Mouse (Mus musculus) lung, embryonic 15.5 days (tissue): ENCODE measurements around the gene Spns3. TPM values are rescaled to one million over a fixed set of nuclear protein-coding genes. Genes with fewer than 3 reads are reported as not detected.
A peak's percentile ranks its signal among the peaks of the same experiment; 100 is the strongest.

Experiments
- ATAC-seq: fragments of 200-750 bp; cut with Nextera tagmentation; 2 replicates; pipeline ENCODE4 v1.8.0; 2017; ENCODE audit warnings: moderate number of reproducible peaks, borderline replicate concordance; ENCODE audit not compliant: low FRiP score, low TSS enrichment; ENCODE audit errors: extremely low read depth
- H3K27ac ChIP-seq: fragments of 300-500 bp; sonication (generic); 2 replicates; pipeline ENCODE4 v1.5.1; 2015; ENCODE audit warnings: moderate library complexity, mild to moderate bottlenecking, inconsistent platforms
- H3K27me3 ChIP-seq: fragments of 300-500 bp; sonication (generic); 2 replicates; pipeline ENCODE4 v1.6.1; 2015; ENCODE audit warnings: inconsistent platforms
- H3K36me3 ChIP-seq: fragments of 300-500 bp; sonication (generic); 2 replicates; pipeline ENCODE4 v1.6.1; 2015; ENCODE audit warnings: inconsistent platforms
- H3K4me1 ChIP-seq: fragments of 300-500 bp; sonication (generic); 2 replicates; pipeline ENCODE4 v1.6.1; 2015; ENCODE audit warnings: inconsistent platforms
- H3K4me2 ChIP-seq: fragments of 300-500 bp; sonication (generic); 2 replicates; pipeline ENCODE4 v1.6.1; 2015; ENCODE audit warnings: inconsistent platforms, mild to moderate bottlenecking, moderate library complexity
- H3K4me3 ChIP-seq: fragments of 300-500 bp; sonication (generic); 2 replicates; pipeline ENCODE4 v1.5.1; 2015; ENCODE audit warnings: mild to moderate bottlenecking, inconsistent platforms
- H3K9ac ChIP-seq: fragments of 300-500 bp; sonication (generic); 2 replicates; pipeline ENCODE4 v1.6.1; 2015; ENCODE audit warnings: inconsistent platforms
- H3K9me3 ChIP-seq: fragments of 300-500 bp; sonication (generic); 2 replicates; pipeline ENCODE4 v1.6.1; 2016; ENCODE audit warnings: inconsistent platforms
- WGBS: fragments of 180-500 bp; shearing (Covaris S2); methylation state at CpG from one replicate; pipeline ENCODE4 v1.1.7; 2015; 5-methylcytosine and 5-hydroxymethylcytosine counted together
- polyA plus RNA-seq: library from polyadenylated mRNA; unstranded; fragments of >200 nt; fragmentation: Nextera tagmentation; extraction: Ambion mirVana; gene quantifications from 2 replicates; pipeline ENCODE4 v1.2.1, GENCODE M21; 2015

The Spns3 gene
- polyA plus RNA-seq, 1 experiment from 2014 or later = 0.22 TPM

- Histone ChIP-seq H3K36me3 (no peaks in the 10 kb centered on the region; the same call in 1 of the 2 replicates), H3K9me3 (no peaks in the 10 kb centered on the region), H3K27ac (peak overlapping the region; percentile 82), H3K4me3 (no peak overlapping the region), H3K27me3 (no peaks in the 10 kb centered on the region), H3K4me1 (peaks cover 22% of the 10 kb centered on the region; the same call in 1 of the 2 replicates), H3K9ac (no peak overlapping the region), H3K4me2 (peak overlapping the region; percentile 0; the same call in 1 of the 2 replicates)
- peak; percentile 79 for ATAC-seq
- 39% methylated on average over 12 of the region's 12 CpGs for WGBS
Measured at GRCm38 (mm10) chr11:72457995-72458496, 92.3 kb downstream of the Spns3 start.

GRCm38 (mm10) chr11:72455694-72456093 is 94.6 kb downstream of the Spns3 start:
- no peak overlapping the region; the same call in 1 of the 2 replicates for H3K9ac ChIP-seq
- no peak for ATAC-seq
- H3K4me1 ChIP-seq = peaks cover 9% of the 10 kb centered on the region; the same call in 1 of the 2 replicates
- peaks cover 23% of the 10 kb centered on the region for H3K36me3 ChIP-seq
- H3K4me3 ChIP-seq = no peak overlapping the region
- H3K27ac ChIP-seq = no peak overlapping the region
- 62% methylated on average over 5 of the region's 5 CpGs for WGBS
- no peaks in the 10 kb centered on the region for H3K27me3 ChIP-seq
- no peak overlapping the region for H3K4me2 ChIP-seq
- no peaks in the 10 kb centered on the region for H3K9me3 ChIP-seq

- Histone ChIP-seq H3K9me3 (no peaks in the 10 kb centered on the region), H3K4me1 (peaks cover 4% of the 10 kb centered on the region; the same call in 1 of the 2 replicates), H3K27ac (no peak overlapping the region), H3K4me3 (no peak overlapping the region), H3K4me2 (no peak overlapping the region), H3K36me3 (peaks cover 46% of the 10 kb centered on the region), H3K27me3 (no peaks in the 10 kb centered on the region), H3K9ac (no peak overlapping the region)
- 55% methylated on average over 15 of the region's 15 CpGs for WGBS
- no peak for ATAC-seq
Measured at GRCm38 (mm10) chr11:72453105-72453953, 97.0 kb downstream of the Spns3 start.

- Histone ChIP-seq H3K4me1 (peaks cover 4% of the 10 kb centered on the region; the same call in 1 of the 2 replicates), H3K4me2 (no peak overlapping the region), H3K27me3 (no peaks in the 10 kb centered on the region), H3K9ac (no peak overlapping the region), H3K27ac (no peak overlapping the region), H3K36me3 (peaks cover 58% of the 10 kb centered on the region), H3K4me3 (no peak overlapping the region), H3K9me3 (no peaks in the 10 kb centered on the region)
- whole genome bisulfite sequencing = 81% methylated on average over 3 of the region's 3 CpGs
- ATAC-seq = no peak
Measured at GRCm38 (mm10) chr11:72452140-72452665, 98.1 kb downstream of the Spns3 start.

- Histone ChIP-seq H3K4me2 (no peak overlapping the region), H3K4me3 (no peak overlapping the region), H3K9me3 (no peaks in the 10 kb centered on the region), H3K27me3 (no peaks in the 10 kb centered on the region), H3K4me1 (peaks cover 4% of the 10 kb centered on the region), H3K9ac (no peak overlapping the region), H3K27ac (no peak overlapping the region), H3K36me3 (peaks cover 100% of the 10 kb centered on the region)
- no peak for ATAC-seq
- 72% methylated on average over 8 of the region's 8 CpGs for WGBS
Measured at GRCm38 (mm10) chr11:72447475-72447874, 102.8 kb downstream of the Spns3 start.

- no peak for ATAC-seq
- 88% methylated on average over 6 of the region's 6 CpGs for WGBS
- peaks cover 12% of the 10 kb centered on the region for H3K4me1 ChIP-seq
- no peaks in the 10 kb centered on the region for H3K9me3 ChIP-seq
- no peak overlapping the region for H3K27ac ChIP-seq
- peaks cover 93% of the 10 kb centered on the region for H3K36me3 ChIP-seq
- H3K27me3 ChIP-seq = no peaks in the 10 kb centered on the region
- no peak overlapping the region for H3K4me3 ChIP-seq
- H3K4me2 ChIP-seq = no peak overlapping the region
- no peak overlapping the region for H3K9ac ChIP-seq
Measured at GRCm38 (mm10) chr11:72446311-72447105, 103.8 kb downstream of the Spns3 start.

Other genes with a start within 250 kb of the Spns3 start
- gene Xaf1, start 248.9 kb downstream of the Spns3 start, polyA plus RNA-seq = 6.0 and 7.3 TPM in 2 replicates
- gene Fbxo39, start 236.1 kb downstream of the Spns3 start, polyA plus RNA-seq = not detected in 2 replicates
- 11.4 and 11.8 TPM in 2 replicates for gene Tekt1, start 188.1 kb downstream of the Spns3 start, polyA plus RNA-seq
- gene Smtnl2, start 138.8 kb downstream of the Spns3 start, polyA plus RNA-seq = 156 and 158 TPM in 2 replicates
- 0.14 and 0.26 TPM in 2 replicates for gene Ggt6, start 115.0 kb downstream of the Spns3 start, polyA plus RNA-seq
- gene Mybbp1a, start 109.2 kb downstream of the Spns3 start, polyA plus RNA-seq = 137 and 140 TPM in 2 replicates
- 5.3 and 6.4 TPM in 2 replicates for gene Spns2, start 60.6 kb downstream of the Spns3 start, polyA plus RNA-seq
- 67.9 and 69.2 TPM in 2 replicates for gene Ube2g1, start 56.8 kb upstream of the Spns3 start, polyA plus RNA-seq
- gene Ankfy1, start 139.5 kb upstream of the Spns3 start, polyA plus RNA-seq = 21.6 and 22.6 TPM in 2 replicates
- 4.9 and 6.3 TPM in 2 replicates for gene Cyb5d2, start 245.6 kb upstream of the Spns3 start, polyA plus RNA-seq
- 7.8 and 9.3 TPM in 2 replicates for gene Zzef1, start 245.7 kb upstream of the Spns3 start, polyA plus RNA-seq